Mouse (Mus musculus) CH12.LX (cell line): ENCODE data around the gene Fnbp1.

Experiments
- CTCF ChIP-seq, 2 experiments: IDR thresholded peaks in 1 of 2; conservative IDR thresholded peaks in 1 of 2; 2 replicates each; pipeline ENCODE4 v1.5.1; 2011 to 2012; ENCODE audit warnings: low read depth in 2 of 2, low read length in 2 of 2, improper control_type of control experiment in 1 of 2, inconsistent platforms in 1 of 2, mild to moderate bottlenecking in 1 of 2, moderate library complexity in 1 of 2
- EP300 ChIP-seq: IDR thresholded peaks from 2 replicates; pipeline ENCODE4 v1.6.1; 2011; ENCODE audit warnings: low read length, improper control_type of control experiment
- MEF2A ChIP-seq: IDR thresholded peaks from 2 replicates; pipeline ENCODE4 v1.6.1; 2014; ENCODE audit warnings: low read depth, mild to moderate bottlenecking, inconsistent platforms, low read length, improper control_type of control experiment, borderline replicate concordance
- TCF12 ChIP-seq: IDR thresholded peaks from 2 replicates; pipeline ENCODE4 v1.6.1; 2014; ENCODE audit warnings: low read depth, mild to moderate bottlenecking, inconsistent platforms, low read length, improper control_type of control experiment

GRCm38 (mm10) chr2:31179471-31179870 is 37.7 kb upstream of the Fnbp1 start:
- TF ChIP-seq CTCF (conservative IDR thresholded peaks at IDR 0.05 in 1 of 2, IDR thresholded peaks at IDR 0.05 in 1 of 2; ENCODE audit: low read depth in 2 of 2, low read length in 2 of 2) (no peak), MEF2A (no peak), TCF12 (no peak), EP300 (no peak)
